Mouse (Mus musculus) stomach, postnatal 0 days (tissue): ENCODE measurements around the gene Adra1b. TPM values are rescaled to one million over a fixed set of nuclear protein-coding genes. Genes with fewer than 3 reads are reported as not detected.

Experiments used
- ATAC-seq: fragments of 200-750 bp; cut with Nextera tagmentation; 2 replicates; pipeline ENCODE4 v1.8.0; 2017; ENCODE audit not compliant: low FRiP score, low TSS enrichment
- DNase-seq: peaks from one replicate; pipeline ENCODE4 v3.0.0-alpha.2; 2016; ENCODE audit warnings: low spot score
- H3K27ac ChIP-seq: fragments of 300-500 bp; sonication (generic); replicated peaks from 2 replicates; pipeline ENCODE4 v1.5.1; 2014; ENCODE audit warnings: mild to moderate bottlenecking, control low read depth
- H3K27me3 ChIP-seq: fragments of 300-500 bp; sonication (generic); 2 replicates; pipeline ENCODE4 v1.6.1; 2014; ENCODE audit warnings: low read length; ENCODE audit not compliant: control insufficient read depth, insufficient read depth
- H3K36me3 ChIP-seq: fragments of 300-500 bp; sonication (generic); 2 replicates; pipeline ENCODE4 v1.6.1; 2014; ENCODE audit warnings: low read length, mixed read lengths; ENCODE audit not compliant: control insufficient read depth, insufficient read depth
- H3K4me1 ChIP-seq: fragments of 300-500 bp; sonication (generic); replicated peaks from 2 replicates; pipeline ENCODE4 v1.6.1; 2014; ENCODE audit warnings: antibody characterized with exemption; ENCODE audit not compliant: control insufficient read depth, insufficient read depth
- H3K4me2 ChIP-seq: fragments of 300-500 bp; sonication (generic); replicated peaks from 2 replicates; pipeline ENCODE4 v1.6.1; 2014; ENCODE audit warnings: low read depth, mild to moderate bottlenecking, control low read depth, moderate library complexity
- H3K4me3 ChIP-seq: fragments of 300-500 bp; sonication (generic); 2 replicates; pipeline ENCODE4 v1.5.1; 2014; ENCODE audit warnings: low read depth, low read length, control low read depth
- H3K9ac ChIP-seq: fragments of 300-500 bp; sonication (generic); 2 replicates; pipeline ENCODE4 v1.6.1; 2014; ENCODE audit warnings: mild to moderate bottlenecking, low read length, control low read depth, mixed read lengths
- H3K9me3 ChIP-seq: fragments of 300-500 bp; sonication (generic); 2 replicates; pipeline ENCODE4 v1.6.1; 2016; ENCODE audit warnings: low read length; ENCODE audit not compliant: control insufficient read depth
- CTCF ChIP-seq: IDR thresholded peaks from 2 replicates; pipeline ENCODE4 v1.5.1; 2016; ENCODE audit warnings: antibody characterized with exemption, low read depth, mild to moderate bottlenecking, moderate library complexity
- EP300 ChIP-seq: optimal IDR thresholded peaks from 2 replicates; pipeline ENCODE3; 2016; ENCODE audit warnings: antibody characterized with exemption
- WGBS: fragments of 180-500 bp; shearing (Covaris S2); extraction: QIAGEN DNeasy Blood & Tissue Kit; methylation state at CpG from one replicate; pipeline ENCODE4 v1.1.7; 2014; 5-methylcytosine and 5-hydroxymethylcytosine counted together
- polyA plus RNA-seq: library from polyadenylated mRNA; unstranded; fragments of >200 nt; fragmentation: Nextera tagmentation; extraction: Ambion mirVana; gene quantifications from 2 replicates; pipeline ENCODE4 v1.2.1, GENCODE M21; 2015

The Adra1b gene
- polyA plus RNA-seq, 1 experiment from 2014 or later = 0.10 TPM

DNA sequence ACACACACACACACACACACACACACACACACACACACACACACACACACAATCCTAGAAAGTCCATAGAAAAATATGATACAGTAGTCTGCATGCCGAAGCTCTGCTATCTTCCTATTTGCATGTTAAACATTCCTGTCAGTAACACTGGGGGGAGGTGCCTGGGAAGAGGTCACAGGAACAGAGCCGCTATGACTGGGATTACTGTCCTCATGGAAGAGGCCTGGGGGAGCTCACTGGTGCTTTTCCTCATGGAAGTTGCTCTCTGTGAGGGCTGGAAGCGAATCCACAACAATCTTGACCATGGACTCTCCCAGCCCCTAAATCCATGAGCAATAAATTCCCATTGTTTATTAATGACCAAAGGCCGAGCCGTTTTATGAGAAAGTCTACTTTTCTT lies 77.7 kb downstream of the Adra1b start:
- no peak for ATAC-seq
- Histone ChIP-seq H3K4me1 (no peaks in the 10 kb centered on the region), H3K36me3 (no peaks in the 10 kb centered on the region), H3K27me3 (no peaks in the 10 kb centered on the region), H3K4me2 (no peak overlapping the region), H3K9me3 (no peaks in the 10 kb centered on the region), H3K9ac (no peak overlapping the region), H3K4me3 (no peak overlapping the region), H3K27ac (no peak overlapping the region)
- TF ChIP-seq EP300 = no peak
- no peak for TF ChIP-seq CTCF
- DNase-seq = no peak
- WGBS = 45% methylated on average over 5 of the region's 5 CpGs

DNA sequence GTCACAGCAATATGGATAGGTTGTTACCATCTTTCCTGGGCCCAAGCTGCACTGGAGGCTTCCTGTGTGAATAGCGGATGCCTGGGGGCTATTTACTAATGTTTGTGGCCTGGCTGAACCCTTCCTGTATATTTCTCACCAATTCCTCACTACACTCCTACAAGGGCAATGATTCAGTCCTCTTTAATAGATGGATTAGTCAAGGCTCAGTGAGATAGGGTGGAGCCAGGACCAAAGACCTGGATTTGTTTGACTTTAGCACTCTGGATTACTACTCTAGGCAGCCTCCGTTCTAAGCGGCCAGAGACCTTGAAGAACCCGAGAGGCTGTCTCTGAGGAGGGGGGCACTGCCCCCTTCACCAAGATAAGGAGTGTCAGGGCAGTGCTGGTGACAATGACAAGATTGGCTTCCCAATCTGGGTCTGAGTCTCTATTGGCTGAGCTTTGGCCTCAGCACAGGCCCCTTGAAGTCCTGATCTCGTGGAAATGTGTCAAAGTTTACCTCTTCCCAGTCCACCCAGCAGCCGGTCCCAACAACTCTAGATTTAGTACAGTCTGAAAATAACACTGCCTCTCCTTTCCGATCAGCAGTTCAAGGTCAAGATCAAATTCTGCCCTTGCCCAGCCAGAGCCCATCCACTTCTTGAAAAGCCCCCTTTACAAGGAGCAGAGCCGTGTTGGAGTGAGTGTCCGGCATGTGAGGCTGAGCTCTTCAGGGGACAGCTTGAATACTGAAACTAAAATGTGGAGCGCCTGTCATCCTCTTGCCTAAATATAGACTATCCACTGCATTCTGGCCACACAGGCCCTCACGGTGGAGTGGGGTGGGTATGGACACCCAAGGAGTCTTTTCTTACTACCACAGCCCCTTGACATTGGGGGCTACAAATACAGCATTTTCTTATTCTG lies 80.2 kb downstream of the Adra1b start:
- 65% methylated on average over 11 of the region's 11 CpGs for WGBS
- H3K4me1 ChIP-seq = no peaks in the 10 kb centered on the region
- ATAC-seq = no peak

DNA sequence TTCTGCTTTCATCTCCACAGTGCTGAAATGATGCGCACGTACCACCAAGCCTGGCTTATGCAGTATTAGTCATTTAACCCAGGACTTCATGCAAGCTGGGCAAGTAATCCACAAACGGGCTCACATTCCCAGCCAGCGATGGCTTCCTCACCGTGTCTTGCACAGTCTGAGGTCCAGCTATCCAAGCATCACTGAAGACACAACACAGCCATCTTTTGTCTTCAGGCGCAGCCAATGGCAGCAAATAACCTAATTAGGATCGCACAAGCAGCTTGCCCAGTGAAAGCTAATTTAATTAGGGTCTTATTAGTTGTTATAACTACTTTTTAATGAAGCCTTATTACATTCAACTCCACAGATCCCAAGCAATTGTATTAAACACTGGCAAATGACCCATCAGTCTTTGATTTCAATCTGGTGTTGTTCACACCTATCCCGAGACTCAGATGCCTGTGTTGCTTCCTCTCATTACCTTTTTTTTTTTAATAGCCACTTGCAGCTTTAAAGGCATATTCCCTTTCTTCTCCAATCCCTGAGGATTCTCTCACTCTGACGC lies 83.6 kb downstream of the Adra1b start:
- 75% methylated on average over 9 of the region's 9 CpGs for WGBS
- ATAC-seq = no peak

More for the DNA sequence above, 80.2 kb downstream of the Adra1b start:
- H3K4me3 ChIP-seq = no peak overlapping the region
- no peak overlapping the region for H3K27ac ChIP-seq
- H3K9ac ChIP-seq = no peak overlapping the region
- no peak overlapping the region for H3K4me2 ChIP-seq
- no peak for TF ChIP-seq EP300
- no peak for DNase-seq
- H3K9me3 ChIP-seq = no peaks in the 10 kb centered on the region
- H3K36me3 ChIP-seq = no peaks in the 10 kb centered on the region
- H3K27me3 ChIP-seq = no peaks in the 10 kb centered on the region

DNA sequence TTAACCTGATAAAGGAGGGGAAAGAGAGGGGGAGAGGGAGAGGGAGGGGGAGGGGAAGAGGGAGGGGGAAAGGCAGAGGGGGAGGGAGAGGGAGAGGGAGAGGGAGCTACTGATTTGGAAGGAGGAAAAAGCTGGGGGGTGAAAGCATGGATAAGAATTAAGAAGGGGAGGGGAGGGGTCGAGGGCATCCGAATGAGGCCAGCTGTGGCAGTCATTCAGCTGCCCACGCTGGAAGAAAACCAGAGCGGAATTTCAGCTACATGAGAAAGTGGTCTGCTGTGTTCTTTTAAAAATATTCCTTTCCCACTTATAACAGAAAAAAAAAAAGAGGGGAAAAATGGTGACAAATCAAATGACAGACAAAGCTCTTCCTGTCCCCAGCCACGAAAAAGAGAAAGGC lies 88.5 kb downstream of the Adra1b start:
- 51% methylated on average over 5 of the region's 5 CpGs for WGBS
- TF ChIP-seq EP300 (no peak), CTCF (no peak)
- H3K36me3 ChIP-seq = no peaks in the 10 kb centered on the region

More for the DNA sequence above, 83.6 kb downstream of the Adra1b start:
- no peaks in the 10 kb centered on the region for H3K36me3 ChIP-seq
- no peaks in the 10 kb centered on the region for H3K4me1 ChIP-seq
- H3K4me3 ChIP-seq = no peak overlapping the region
- no peak overlapping the region for H3K4me2 ChIP-seq
- no peak for TF ChIP-seq EP300
- no peak for TF ChIP-seq CTCF
- DNase-seq = no peak
- no peaks in the 10 kb centered on the region for H3K27me3 ChIP-seq
- H3K27ac ChIP-seq = no peak overlapping the region
- H3K9me3 ChIP-seq = no peaks in the 10 kb centered on the region
- no peak overlapping the region for H3K9ac ChIP-seq

DNA sequence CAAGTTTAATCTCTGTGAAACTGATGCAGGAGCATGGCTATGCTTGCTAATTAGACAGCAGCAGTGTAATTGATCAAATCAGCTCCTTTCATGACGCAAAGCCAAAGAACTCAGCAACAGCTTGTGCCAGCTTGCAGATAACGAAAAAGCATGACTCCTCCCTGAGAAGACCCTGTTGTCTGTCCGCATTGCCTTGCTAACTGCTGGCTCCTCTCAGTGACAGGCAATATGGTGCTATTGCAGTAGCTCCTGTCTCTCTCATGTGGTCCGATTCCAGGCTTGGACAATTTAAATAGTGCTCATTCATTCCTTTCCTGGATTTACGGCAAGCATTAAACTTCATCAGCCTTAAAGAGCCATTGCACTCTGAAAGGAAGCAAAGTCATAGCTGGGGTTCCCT lies 93.3 kb downstream of the Adra1b start:
- Histone ChIP-seq H3K27me3 (no peaks in the 10 kb centered on the region), H3K4me2 (no peak overlapping the region), H3K4me3 (no peak overlapping the region), H3K9me3 (no peaks in the 10 kb centered on the region), H3K4me1 (no peaks in the 10 kb centered on the region), H3K36me3 (no peaks in the 10 kb centered on the region), H3K9ac (no peak overlapping the region), H3K27ac (no peak overlapping the region)
- DNase-seq = no peak
- TF ChIP-seq EP300 = no peak
- TF ChIP-seq CTCF = no peak
- ATAC-seq = no peak
- 63% methylated on average over 5 of the region's 5 CpGs for WGBS

More for the DNA sequence above, 88.5 kb downstream of the Adra1b start:
- no peaks in the 10 kb centered on the region for H3K4me1 ChIP-seq
- H3K4me3 ChIP-seq = no peak overlapping the region
- no peaks in the 10 kb centered on the region for H3K9me3 ChIP-seq
- H3K4me2 ChIP-seq = no peak overlapping the region
- H3K27ac ChIP-seq = no peak overlapping the region
- ATAC-seq = no peak
- no peak for DNase-seq
- H3K27me3 ChIP-seq = no peaks in the 10 kb centered on the region
- no peak overlapping the region for H3K9ac ChIP-seq

DNA sequence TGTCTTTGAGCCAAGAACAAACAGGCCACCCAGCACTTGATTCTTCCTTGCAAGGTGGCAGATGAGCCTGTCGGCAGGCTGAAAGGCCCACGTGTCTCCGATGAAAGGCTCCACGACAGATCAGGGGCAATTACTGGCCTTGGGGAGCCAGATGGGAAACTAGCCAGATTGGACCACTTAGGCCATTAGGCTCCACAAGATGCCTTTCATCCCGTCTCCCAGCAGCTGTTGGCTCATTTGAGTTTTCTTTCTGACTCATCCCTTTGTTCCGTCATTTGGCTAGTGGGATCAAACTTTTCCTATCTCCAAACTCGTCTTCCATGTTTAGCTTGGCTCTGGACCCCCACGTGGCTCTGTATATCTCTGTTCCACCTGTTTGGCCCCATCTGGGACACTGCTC lies 105.0 kb downstream of the Adra1b start:
- ATAC-seq = no peak
- WGBS = 68% methylated on average over 8 of the region's 8 CpGs

More for the DNA sequence above, 105.0 kb downstream of the Adra1b start:
- Histone ChIP-seq H3K9me3 (no peaks in the 10 kb centered on the region), H3K4me2 (no peak overlapping the region), H3K27me3 (no peaks in the 10 kb centered on the region), H3K4me3 (no peak overlapping the region), H3K4me1 (no peaks in the 10 kb centered on the region), H3K36me3 (no peaks in the 10 kb centered on the region), H3K27ac (no peak overlapping the region), H3K9ac (no peak overlapping the region)
- no peak for DNase-seq
- TF ChIP-seq EP300 = no peak
- TF ChIP-seq CTCF = no peak
